Mouse (Mus musculus) bone marrow, adult 2 months (tissue): Measurements from ENCODE around the gene Cldn7. TPM values are rescaled to one million over a fixed set of nuclear protein-coding genes. Genes with fewer than 3 reads are reported as not detected.

ENCODE experiments used
- H3K27ac ChIP-seq: fragments of 200-500 bp; 2 replicates; pipeline ENCODE4 v1.5.1; 2012; ENCODE audit warnings: low read depth, mild to moderate bottlenecking, control low read depth, inconsistent platforms, low read length; ENCODE audit not compliant: control insufficient read depth, poor library complexity, insufficient read depth
- H3K4me1 ChIP-seq: fragments of 200-500 bp; 2 replicates; pipeline ENCODE4 v1.6.1; 2011; ENCODE audit warnings: low read length; ENCODE audit not compliant: control insufficient read depth, insufficient read depth
- H3K4me3 ChIP-seq: fragments of 200-500 bp; replicated peaks from 2 replicates; pipeline ENCODE3; 2011; ENCODE audit warnings: mild to moderate bottlenecking, low read depth, low read length, control low read depth; ENCODE audit not compliant: control insufficient read depth
- CTCF ChIP-seq: fragments of 200-500 bp; IDR thresholded peaks from 2 replicates; pipeline ENCODE4 v1.5.1; 2011; ENCODE audit warnings: low read length, control low read depth; ENCODE audit not compliant: control insufficient read depth, insufficient read depth
- POLR2A ChIP-seq: fragments of 200-500 bp; IDR thresholded peaks from 2 replicates; pipeline ENCODE4 v1.6.1; 2011; ENCODE audit warnings: low read depth, mild to moderate bottlenecking, control low read depth, low read length, borderline replicate concordance; ENCODE audit not compliant: control insufficient read depth
- whole genome bisulfite sequencing: fragments of 180-500 bp; shearing (Covaris S2); methylation state at CpG from one replicate; pipeline ENCODE4 v1.1.7; 2018; 5-methylcytosine and 5-hydroxymethylcytosine counted together
- polyA plus RNA-seq: library from polyadenylated mRNA; stranded (reverse); fragments of >200 nt; gene quantifications from 2 replicates; pipeline ENCODE4 v1.2.4, GENCODE M21; 2011; ENCODE audit warnings: low replicate concordance; ENCODE audit not compliant: missing spikeins, insufficient read depth, insufficient read length

Gene Cldn7
- polyA plus RNA-seq, 1 experiment, result not detected

- H3K4me1 ChIP-seq, result peaks cover 2% of the 10 kb centered on the region; the same call in 1 of the 2 replicates
- TF ChIP-seq POLR2A (no peak), CTCF (no peak)
- WGBS, result 59% methylated on average over 4 of the region's 4 CpGs
- H3K4me3 ChIP-seq, result no peak overlapping the region
- no peak overlapping the region for H3K27ac ChIP-seq
Measured at GRCm38 (mm10) chr11:69937385-69937784, 27.2 kb upstream of the Cldn7 start.

- no peak for TF ChIP-seq POLR2A
- TF ChIP-seq CTCF, result no peak
- Histone ChIP-seq H3K4me3 (no peak overlapping the region), H3K27ac (no peak overlapping the region), H3K4me1 (no peaks in the 10 kb centered on the region; the same call in 1 of the 2 replicates)
- WGBS, result 84% methylated on average over 5 of the region's 5 CpGs
Measured at GRCm38 (mm10) chr11:69937834-69938233, 26.7 kb upstream of the Cldn7 start.

GRCm38 (mm10) chr11:69938401-69938979, 26.1 kb upstream of the Cldn7 start:
- no peak overlapping the region for H3K27ac ChIP-seq
- H3K4me1 ChIP-seq, result no peaks in the 10 kb centered on the region; the same call in 1 of the 2 replicates
- H3K4me3 ChIP-seq, result no peak overlapping the region
- TF ChIP-seq CTCF, result no peak
- TF ChIP-seq POLR2A, result no peak
- 76% methylated on average over 9 of the region's 9 CpGs for WGBS

- TF ChIP-seq POLR2A (no peak), CTCF (no peak)
- WGBS, result 77% methylated on average over 5 of the region's 5 CpGs
- no peak overlapping the region for H3K4me3 ChIP-seq
- no peak overlapping the region for H3K27ac ChIP-seq
- no peaks in the 10 kb centered on the region; the same call in 1 of the 2 replicates for H3K4me1 ChIP-seq
Measured at GRCm38 (mm10) chr11:69939181-69939580, 25.4 kb upstream of the Cldn7 start.

GRCm38 (mm10) chr11:69939731-69940130, 24.8 kb upstream of the Cldn7 start:
- no peak for TF ChIP-seq CTCF
- no peak for TF ChIP-seq POLR2A
- H3K4me3 ChIP-seq, result no peak overlapping the region
- no peaks in the 10 kb centered on the region for H3K4me1 ChIP-seq
- no peak overlapping the region for H3K27ac ChIP-seq
- 92% methylated on average over 17 of the region's 17 CpGs for WGBS

- Histone ChIP-seq H3K4me3 (no peak overlapping the region), H3K4me1 (no peaks in the 10 kb centered on the region), H3K27ac (no peak overlapping the region)
- TF ChIP-seq POLR2A (no peak), CTCF (no peak)
- WGBS, result 85% methylated on average over 4 of the region's 4 CpGs
Measured at GRCm38 (mm10) chr11:69940962-69941361, 23.6 kb upstream of the Cldn7 start.

- Histone ChIP-seq H3K4me3 (no peak overlapping the region), H3K4me1 (peaks cover 1% of the 10 kb centered on the region; the same call in 1 of the 2 replicates)
- 90% methylated on average over 13 of the region's 13 CpGs for WGBS
Measured at GRCm38 (mm10) chr11:69945216-69945615, 19.4 kb upstream of the Cldn7 start.

GRCm38 (mm10) chr11:69945997-69946891, 18.3 kb upstream of the Cldn7 start:
- H3K4me1 ChIP-seq, result peaks cover 1% of the 10 kb centered on the region; the same call in 1 of the 2 replicates
- TF ChIP-seq POLR2A, result no peak; the same call in 1 of the 2 replicates
- TF ChIP-seq CTCF, result no peak
- WGBS, result 80% methylated on average over 18 of the region's 18 CpGs
- H3K4me3 ChIP-seq, result peak overlapping the region; percentile 70
- H3K27ac ChIP-seq, result peak overlapping the region; percentile 52

More at GRCm38 (mm10) chr11:69945216-69945615, 19.4 kb upstream of the Cldn7 start:
- no peak overlapping the region for H3K27ac ChIP-seq
- TF ChIP-seq CTCF (no peak), POLR2A (peak; percentile 13; the same call in 1 of the 2 replicates)
